Mouse (Mus musculus) olfactory bulb, adult 2 months (tissue): Measurements from ENCODE around the gene Lrrc40.

Experiments used
- CTCF ChIP-seq: fragments of 200-500 bp; IDR thresholded peaks from 2 replicates; pipeline ENCODE4 v1.5.1; 2012; ENCODE audit warnings: low read depth, mild to moderate bottlenecking, low read length, moderate library complexity; ENCODE audit not compliant: insufficient read depth
- POLR2A ChIP-seq: fragments of 200-500 bp; IDR thresholded peaks from 2 replicates; pipeline ENCODE4 v1.6.1; 2012; ENCODE audit warnings: mild to moderate bottlenecking, low read depth, low read length, moderate library complexity; ENCODE audit not compliant: insufficient read depth

DNA sequence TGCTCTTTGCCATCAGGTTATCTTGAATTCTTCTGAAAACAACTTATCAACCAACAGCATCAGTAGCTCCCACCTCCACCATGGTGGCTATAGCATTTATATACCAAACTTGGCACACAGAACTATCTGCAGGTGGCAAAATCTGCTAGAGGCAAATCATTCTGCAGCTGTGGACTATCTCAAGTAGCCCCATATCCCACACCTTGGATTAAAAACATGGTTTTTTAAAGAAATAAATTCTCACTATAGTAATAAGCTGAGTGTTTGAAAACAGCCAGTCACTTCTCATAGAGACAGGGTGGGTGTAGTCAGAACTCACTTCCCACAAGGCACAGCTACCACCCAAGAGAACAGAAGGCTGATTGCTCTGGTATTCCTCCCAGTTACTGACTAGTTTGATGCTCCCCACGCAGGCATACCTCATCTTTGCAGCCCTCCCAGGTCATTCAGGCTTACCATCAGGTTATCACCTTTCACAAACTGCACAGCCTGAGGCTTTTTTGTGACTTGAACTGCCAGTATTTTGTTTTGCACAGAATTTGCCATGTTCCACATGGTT is 26.6 kb upstream of the Lrrc40 start:
- TF ChIP-seq CTCF: no peak
- TF ChIP-seq POLR2A: no peak
